ENCODE assay signal across 16 mouse cellular contexts in the genomic region with DNA sequence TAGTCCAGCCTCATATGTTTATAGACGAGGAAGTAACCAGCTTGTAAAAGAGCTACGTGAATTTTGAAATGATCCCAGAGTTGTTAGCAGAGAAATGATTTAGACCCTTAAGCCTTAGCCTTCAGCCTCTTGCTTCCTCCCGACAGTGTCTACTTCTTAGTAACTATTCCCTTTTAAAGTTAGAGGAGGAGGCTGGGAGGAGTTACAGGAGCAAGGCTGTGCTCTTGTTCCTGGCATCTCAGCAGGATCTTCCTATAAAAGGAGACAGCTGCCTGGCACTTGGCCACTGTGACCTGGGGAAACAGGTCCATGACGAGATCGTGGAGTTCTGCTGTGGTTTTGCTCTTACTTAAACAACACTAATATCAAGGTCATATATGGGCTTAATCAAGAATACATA.
DNase-seq lines count a peak whose midpoint lies in the region; ATAC-seq lines count a peak whose summit lies in the region.
"Had no signal": no experiment of that assay in that cellular context is flagged by ENCODE, and none has a peak within 500 bp of the region (broad histone marks: within the 10 kb centered on the region; RNA-seq: fewer than 3 reads in every experiment).

No protein-coding gene starts in this region.

- H3K4me3 ChIP-seq in limb, embryonic 12.5 days (replicated peaks), result no peak overlapping the region
- H3K4me3 ChIP-seq: embryonic facial prominence, embryonic 15.5 days; forebrain, embryonic 15.5 days; hindbrain, embryonic 10.5 days; layer of hippocampus, adult 2 months; midbrain, embryonic 15.5 days; stomach, embryonic 15.5 days had no signal

- peaks cover 1% of the 10 kb centered on the region; the same call in 1 of the 2 replicates for H3K27me3 ChIP-seq in limb, embryonic 12.5 days
- H3K27me3 ChIP-seq: embryonic facial prominence, embryonic 15.5 days; forebrain, embryonic 15.5 days; midbrain, embryonic 15.5 days; stomach, embryonic 15.5 days had no signal

- 25% methylated on average over 5 of the region's 5 CpGs for WGBS in limb, embryonic 12.5 days

- 0 out of 2 replicates have a peak overlapping the region, but pooled peaks have one; percentile 56 for H3K27ac ChIP-seq in limb, embryonic 12.5 days
- H3K27ac ChIP-seq: embryonic facial prominence, embryonic 15.5 days; forebrain, embryonic 15.5 days; hindbrain, embryonic 10.5 days; midbrain, embryonic 15.5 days; stomach, embryonic 15.5 days had no signal

- H3K4me2 ChIP-seq in limb, embryonic 12.5 days, result 0 out of 2 replicates have a peak overlapping the region, but pooled peaks have one; percentile 15
- H3K4me2 ChIP-seq: embryonic facial prominence, embryonic 15.5 days; forebrain, embryonic 15.5 days; midbrain, embryonic 15.5 days; stomach, embryonic 15.5 days had no signal

- no peak overlapping the region for H3K9ac ChIP-seq in limb, embryonic 12.5 days (replicated peaks)
- H3K9ac ChIP-seq: embryonic facial prominence, embryonic 15.5 days; forebrain, embryonic 15.5 days; midbrain, embryonic 15.5 days; stomach, embryonic 15.5 days had no signal

- H3K9me3 ChIP-seq in limb, embryonic 12.5 days, result no peaks in the 10 kb centered on the region
- H3K9me3 ChIP-seq: embryonic facial prominence, embryonic 15.5 days; forebrain, embryonic 15.5 days; hindbrain, embryonic 10.5 days; midbrain, embryonic 15.5 days; stomach, embryonic 15.5 days had no signal

- peak; percentile 35 for DNase-seq in adrenal gland, postnatal 14 days
- DNase-seq in adrenal gland, adult 2 months, result no peak
- peak; percentile 13 for DNase-seq in ovary, postnatal 14 days (ENCODE audit: low spot score)
- DNase-seq in ovary, postnatal 10 days (ENCODE audit: low spot score), result no peak
- no peak for DNase-seq in c-Kit-positive CD71-positive TER-119-positive erythroid progenitor cells, embryonic 14.5 days (ENCODE audit: low spot score)
- no peak for DNase-seq in retina, postnatal 1 day
- DNase-seq in embryo, embryonic 11 days, result no peak
- DNase-seq: lung, postnatal 36 days; right cerebral cortex, postnatal 25 days had no signal

- no peaks in the 10 kb centered on the region for H3K36me3 ChIP-seq in limb, embryonic 12.5 days
- H3K36me3 ChIP-seq: embryonic facial prominence, embryonic 15.5 days; forebrain, embryonic 15.5 days; hindbrain, embryonic 10.5 days; midbrain, embryonic 15.5 days; stomach, embryonic 15.5 days had no signal

- H3K4me1 ChIP-seq in limb, embryonic 12.5 days (replicated peaks), result peaks cover 16% of the 10 kb centered on the region
- H3K4me1 ChIP-seq: embryonic facial prominence, embryonic 15.5 days; forebrain, embryonic 15.5 days; hindbrain, embryonic 10.5 days; midbrain, embryonic 15.5 days; stomach, embryonic 15.5 days had no signal

- ATAC-seq in limb, embryonic 12.5 days (ENCODE audit: insufficient number of reproducible peaks, insufficient read depth, low FRiP score, low TSS enrichment, low read depth), result no peak
- ATAC-seq: forebrain, embryonic 15.5 days; midbrain, embryonic 15.5 days had no signal

Comparison
In these comparisons a context has a peak if more than half of its experiments do, and no peak if none do; other contexts are left out.
1. DNase-seq: peak in adrenal gland, postnatal 14 days (single experiment) and ovary, postnatal 14 days (single experiment); none in adrenal gland, adult 2 months (single experiment), ovary, postnatal 10 days (single experiment), c-Kit-positive CD71-positive TER-119-positive erythroid progenitor cells, embryonic 14.5 days (single experiment), retina, postnatal 1 day (single experiment) and embryo, embryonic 11 days (single experiment).